Mouse (Mus musculus): Measurements from ENCODE around the gene Negr1.

Gene Negr1

DNA sequence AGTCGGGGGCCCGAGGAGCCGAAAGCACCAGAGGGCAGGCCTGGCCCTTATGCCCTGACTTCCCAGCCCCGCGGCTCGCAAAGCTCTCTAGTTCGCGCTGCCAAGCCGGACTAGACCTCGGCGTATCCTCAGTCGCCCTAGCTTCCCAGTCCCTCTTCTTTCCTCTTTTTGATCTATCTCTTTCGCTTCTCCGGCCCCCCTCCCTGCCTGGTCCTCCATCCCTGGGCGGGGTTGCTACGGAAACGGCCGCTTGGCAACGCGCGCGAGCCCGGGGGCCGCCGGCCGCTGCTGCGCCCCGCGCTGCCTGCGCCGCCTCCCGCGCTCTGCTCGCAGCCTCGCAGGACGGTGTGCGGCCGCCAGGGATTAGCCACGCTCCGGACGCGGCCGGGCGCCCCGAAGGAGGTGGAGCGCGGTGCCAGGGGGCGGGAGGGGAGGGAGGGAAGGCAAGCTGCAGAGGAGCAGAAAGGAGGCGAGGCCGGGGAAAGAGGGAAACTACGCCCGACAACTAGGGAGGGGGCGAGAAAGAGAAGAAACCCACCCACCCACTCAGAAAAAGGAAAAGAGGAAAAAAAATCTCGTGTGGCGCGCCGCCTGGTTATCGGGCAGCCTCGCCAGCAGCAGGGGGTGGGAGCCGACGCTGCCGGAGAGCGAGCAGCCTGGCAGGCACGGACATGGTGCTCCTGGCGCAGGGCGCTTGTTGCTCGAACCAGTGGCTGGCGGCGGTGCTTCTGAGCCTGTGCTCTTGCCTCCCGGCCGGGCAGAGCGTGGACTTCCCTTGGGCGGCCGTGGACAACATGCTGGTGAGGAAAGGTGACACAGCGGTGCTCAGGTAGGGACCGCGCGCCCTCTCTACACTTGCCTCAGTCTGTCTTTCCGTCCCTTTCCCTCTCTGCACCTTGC, at the start of gene Negr1:
TSS of gene Negr1 (plus strand) at position 271 of the 900 bp plus-strand sequence.
- DNase-seq (ENCODE audit: low spot score in 2 of 2), result peak; percentile 88 to 89

DNA sequence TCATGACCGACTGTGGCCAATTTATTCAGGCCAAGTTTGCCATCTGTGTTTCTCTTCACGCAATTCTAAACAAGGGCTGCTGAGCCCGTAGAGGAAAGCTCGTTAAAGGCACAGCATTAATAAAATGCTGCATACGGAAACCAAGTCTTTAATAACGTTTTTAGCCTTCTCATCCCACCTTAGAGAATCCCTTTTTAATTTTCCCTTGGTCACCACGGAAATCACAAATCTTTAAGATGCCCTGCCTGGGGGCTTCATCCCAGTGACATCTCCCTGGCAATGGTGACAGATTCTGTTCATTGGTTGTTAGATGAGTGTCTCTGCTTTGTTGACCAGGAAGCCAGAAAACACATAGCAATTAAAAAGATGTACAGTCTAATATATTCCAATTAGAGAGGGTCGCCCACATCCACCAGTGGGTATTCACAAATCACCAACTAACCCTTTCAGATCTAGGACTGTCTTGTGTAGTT, 35.1 kb upstream of the Negr1 start:
- no peak for DNase-seq (ENCODE audit: low spot score in 2 of 2)

DNA sequence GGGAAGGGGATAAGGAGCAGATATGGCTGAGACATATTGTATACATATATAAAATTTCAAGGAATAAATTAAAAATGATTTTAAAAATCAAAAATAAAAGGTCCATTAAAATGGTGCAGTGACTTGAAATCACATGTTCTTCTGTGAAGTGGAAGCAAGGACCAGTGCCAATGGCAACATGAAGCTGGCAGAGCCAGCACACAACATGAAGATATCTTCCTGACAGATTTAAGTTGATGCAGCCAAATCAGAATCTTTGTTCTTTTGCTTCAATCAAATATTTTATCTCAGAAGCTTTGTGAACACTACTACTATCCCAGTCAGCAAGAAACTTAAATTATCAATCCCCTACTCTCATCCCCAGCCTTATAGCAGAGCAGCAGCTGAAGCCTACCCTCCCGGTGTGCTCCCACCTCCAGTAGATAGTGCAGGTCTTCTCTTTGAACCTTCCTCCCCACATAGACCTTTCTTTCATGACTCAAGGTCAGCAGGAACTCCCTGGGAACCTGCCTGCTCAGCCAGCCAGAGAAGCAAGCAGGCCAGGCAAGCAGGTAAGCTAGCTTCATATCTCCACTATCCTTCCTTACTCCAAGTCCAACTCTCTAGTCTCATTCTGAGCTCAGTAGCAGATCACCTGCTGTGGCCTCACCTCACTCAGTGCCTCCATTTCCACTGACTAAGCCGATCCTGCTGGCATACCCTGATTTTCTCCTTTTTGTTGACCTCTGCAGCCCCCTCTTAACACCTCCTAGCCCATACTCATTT, 34.2 kb upstream of the Negr1 start:
- no peak for DNase-seq (ENCODE audit: low spot score in 2 of 2)

DNA sequence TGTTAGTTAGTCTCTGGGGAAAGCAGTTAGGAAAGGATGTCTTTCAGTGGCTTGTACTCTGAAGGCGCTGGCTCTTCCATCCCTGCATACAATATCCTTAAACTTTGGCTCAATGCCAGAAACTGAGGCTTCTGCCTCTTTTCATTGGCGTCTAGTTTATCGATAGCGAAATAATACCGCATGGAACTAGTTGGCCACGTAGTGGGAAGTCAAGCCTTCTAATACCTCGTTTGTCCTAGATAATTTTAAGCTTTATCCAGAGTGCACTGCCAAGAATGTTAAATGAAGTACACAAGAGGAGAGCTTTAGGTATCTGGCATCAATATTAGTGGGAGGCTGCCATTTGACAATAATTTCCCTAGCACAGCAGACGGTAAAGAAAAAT, 2.2 kb upstream of the Negr1 start:
- DNase-seq (ENCODE audit: low spot score in 2 of 2), result peak; percentile 42 to 56

- peak; percentile 49 to 66 for DNase-seq (ENCODE audit: low spot score in 2 of 2)
Measured at GRCm38 (mm10) chr3:156559826-156560471, 1.6 kb upstream of the Negr1 start.

DNA sequence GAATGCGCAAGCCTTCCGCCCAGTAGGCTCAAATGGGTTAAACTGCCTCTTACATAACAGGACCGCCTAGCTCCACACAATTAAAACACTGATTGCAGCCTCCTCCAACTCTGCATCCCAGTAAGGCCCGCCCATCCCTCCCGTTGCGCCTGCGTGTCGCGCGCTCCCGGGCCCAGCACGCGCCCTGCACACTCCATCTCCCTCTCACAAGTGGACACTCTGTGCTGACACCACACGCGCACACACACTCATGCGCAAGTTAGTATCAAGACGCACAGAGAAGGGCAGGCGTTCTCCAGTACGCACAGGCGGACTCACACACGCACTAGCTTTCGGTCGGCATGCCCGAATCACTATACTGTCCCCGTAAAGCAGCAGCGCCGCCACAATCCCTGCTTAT, 828 bp upstream of the Negr1 start:
- peak; percentile 89 to 92 for DNase-seq (ENCODE audit: low spot score in 2 of 2)

DNA sequence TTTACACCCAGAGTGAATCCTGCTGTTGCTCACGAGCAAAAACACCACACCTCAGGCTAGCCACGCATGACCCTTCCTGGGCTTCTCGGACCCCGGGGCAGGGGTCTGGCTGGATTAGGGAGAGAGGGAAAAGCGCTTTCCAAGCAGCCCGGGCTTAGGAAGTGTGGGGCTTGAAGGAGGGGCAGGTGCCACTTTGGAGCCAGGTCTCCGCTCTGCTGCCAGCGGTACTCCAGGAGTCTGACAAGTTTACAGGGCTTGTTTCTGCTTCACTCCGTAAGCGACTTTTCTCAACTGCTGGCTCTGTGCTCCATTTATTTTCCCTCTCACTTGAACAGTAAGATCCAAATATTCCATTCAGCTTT, 811 bp downstream of the Negr1 start:
- DNase-seq (ENCODE audit: low spot score in 2 of 2), result peak in 1 of 2 experiments; percentile 48

- DNase-seq (ENCODE audit: low spot score in 2 of 2), result peak in 1 of 2 experiments; percentile 31
Measured at GRCm38 (mm10) chr3:156562796-156563195, 1.2 kb downstream of the Negr1 start.

- DNase-seq (ENCODE audit: low spot score in 2 of 2), result no peak
Measured at GRCm38 (mm10) chr3:156563353-156563752, 1.8 kb downstream of the Negr1 start.

- no peak for DNase-seq (ENCODE audit: low spot score in 2 of 2)
Measured at GRCm38 (mm10) chr3:156573465-156573864, 11.9 kb downstream of the Negr1 start.

GRCm38 (mm10) chr3:156576292-156576691, 14.7 kb downstream of the Negr1 start:
- DNase-seq (ENCODE audit: low spot score in 2 of 2), result no peak

GRCm38 (mm10) chr3:156590612-156591011, 29.0 kb downstream of the Negr1 start:
- DNase-seq (ENCODE audit: low spot score in 2 of 2), result no peak

GRCm38 (mm10) chr3:156591125-156591524, 29.5 kb downstream of the Negr1 start:
- DNase-seq (ENCODE audit: low spot score in 2 of 2), result no peak

DNA sequence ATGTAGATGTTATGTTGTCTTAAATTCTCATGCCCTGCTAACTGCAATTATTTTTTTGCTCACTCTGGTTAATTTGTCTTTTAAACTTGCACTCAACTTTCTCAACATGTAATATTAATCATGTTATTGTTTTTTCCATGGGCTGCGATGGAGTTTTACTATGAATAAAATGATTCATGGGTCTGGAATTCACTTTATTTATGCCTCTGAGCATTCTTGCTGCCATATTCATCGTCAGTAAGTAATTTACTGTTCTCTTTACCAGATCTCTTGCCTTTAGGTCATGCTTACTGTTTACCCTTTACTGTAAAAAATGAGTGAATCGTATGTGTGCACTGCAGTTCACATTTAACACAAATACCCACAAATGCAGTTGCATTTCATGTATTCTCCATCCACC, 45.3 kb downstream of the Negr1 start:
- DNase-seq (ENCODE audit: low spot score in 2 of 2), result no peak

GRCm38 (mm10) chr3:156619921-156620320, 58.3 kb downstream of the Negr1 start:
- no peak for DNase-seq (ENCODE audit: low spot score in 2 of 2)

- no peak for DNase-seq (ENCODE audit: low spot score in 2 of 2)
Measured at GRCm38 (mm10) chr3:156628594-156628993, 67.0 kb downstream of the Negr1 start.

GRCm38 (mm10) chr3:156632942-156633341, 71.3 kb downstream of the Negr1 start:
- no peak for DNase-seq (ENCODE audit: low spot score in 2 of 2)

DNA sequence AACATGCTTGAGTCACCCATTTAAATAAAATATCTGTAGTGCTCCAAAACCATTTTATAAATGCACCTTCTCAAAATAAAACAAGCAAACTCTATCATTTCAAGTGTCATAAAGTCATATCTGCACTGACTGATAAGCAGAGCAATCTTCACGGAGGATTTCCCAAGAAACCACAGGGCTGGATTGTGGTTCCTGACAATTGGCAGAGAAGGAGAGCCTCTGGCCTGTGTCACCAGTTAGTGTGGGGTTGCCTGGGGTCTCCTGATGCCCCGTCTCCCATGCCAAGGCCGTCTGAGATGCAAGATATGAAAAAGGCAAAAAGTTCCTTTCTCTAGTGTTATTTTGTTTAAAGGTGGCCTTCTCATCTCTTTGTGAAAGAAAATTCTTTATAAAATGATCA, 77.8 kb downstream of the Negr1 start:
- DNase-seq (ENCODE audit: low spot score in 2 of 2), result no peak

DNA sequence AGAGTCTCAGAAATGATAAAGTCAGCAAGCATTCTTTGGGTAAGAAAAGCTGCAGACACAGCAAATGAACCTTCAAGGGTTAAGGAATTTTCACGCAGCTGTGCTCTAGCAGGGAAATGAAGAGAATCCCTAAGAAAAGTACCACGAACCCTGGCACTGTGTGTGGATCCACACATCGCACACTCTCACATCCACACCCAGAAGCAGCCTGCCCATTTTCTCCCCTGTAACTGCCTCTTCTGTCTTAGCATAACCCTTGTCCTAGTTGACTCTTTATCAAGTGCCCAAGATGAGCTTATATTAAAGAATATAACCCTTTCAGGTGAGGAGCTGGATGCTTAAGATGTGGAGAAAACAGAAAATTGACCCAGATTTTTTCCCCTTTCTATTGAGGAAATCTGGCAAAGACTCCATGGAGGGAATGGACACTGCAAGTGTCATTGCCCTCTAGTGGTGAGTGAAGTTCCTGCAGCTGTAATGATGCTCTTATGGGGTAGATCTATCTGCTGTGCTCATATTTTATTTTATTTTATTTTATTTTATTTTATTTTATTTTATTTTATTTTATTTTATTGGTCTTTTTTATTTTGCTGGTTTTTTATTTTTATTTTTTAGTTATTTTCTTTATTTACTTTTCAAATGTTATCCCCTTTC, 82.2 kb downstream of the Negr1 start:
- peak in 1 of 2 experiments; percentile 59 for DNase-seq (ENCODE audit: low spot score in 2 of 2)

GRCm38 (mm10) chr3:156648378-156648777, 86.8 kb downstream of the Negr1 start:
- DNase-seq (ENCODE audit: low spot score in 2 of 2), result no peak

- DNase-seq (ENCODE audit: low spot score in 2 of 2), result no peak
Measured at GRCm38 (mm10) chr3:156662553-156662952, 101.0 kb downstream of the Negr1 start.

GRCm38 (mm10) chr3:156672560-156672959, 111.0 kb downstream of the Negr1 start:
- DNase-seq (ENCODE audit: low spot score in 2 of 2), result no peak

All from frontal cortex, postnatal 36 days (tissue).